Mouse (Mus musculus): ENCODE results near the gene Ell.

Ell gene

GRCm38 (mm10) chr8:70609849-70610795 lies 70.9 kb downstream of the Ell start:
- DNase-seq (ENCODE audit: extremely low spot score, low read depth, low spot score): peak; percentile 63

GRCm38 (mm10) chr8:70610796-70611771 lies 71.8 kb downstream of the Ell start:
- DNase-seq (ENCODE audit: extremely low spot score, low read depth, low spot score): peak; percentile 37

GRCm38 (mm10) chr8:70611849-70612248 lies 72.6 kb downstream of the Ell start:
- peak; percentile 80 for DNase-seq (ENCODE audit: extremely low spot score, low read depth, low spot score)

- DNase-seq (ENCODE audit: extremely low spot score, low read depth, low spot score): no peak
Measured at GRCm38 (mm10) chr8:70613763-70614162, 74.5 kb downstream of the Ell start.

GRCm38 (mm10) chr8:70614469-70614868 lies 75.2 kb downstream of the Ell start:
- no peak for DNase-seq (ENCODE audit: extremely low spot score, low read depth, low spot score)

- no peak for DNase-seq (ENCODE audit: extremely low spot score, low read depth, low spot score)
Measured at GRCm38 (mm10) chr8:70615281-70615680, 76.0 kb downstream of the Ell start.

GRCm38 (mm10) chr8:70615894-70616293 lies 76.6 kb downstream of the Ell start, which contains the start of gene Lrrc25:
TSS of gene Lrrc25 (plus strand) at chr8:70616155.
- DNase-seq (ENCODE audit: extremely low spot score, low read depth, low spot score): no peak

- DNase-seq (ENCODE audit: extremely low spot score, low read depth, low spot score): no peak
Measured at GRCm38 (mm10) chr8:70616645-70617044, 77.4 kb downstream of the Ell start.

- DNase-seq (ENCODE audit: extremely low spot score, low read depth, low spot score): no peak
Measured at GRCm38 (mm10) chr8:70617985-70618384, 78.7 kb downstream of the Ell start.

GRCm38 (mm10) chr8:70618888-70619334 lies 79.7 kb downstream of the Ell start:
- no peak for DNase-seq (ENCODE audit: extremely low spot score, low read depth, low spot score)

- DNase-seq (ENCODE audit: extremely low spot score, low read depth, low spot score): no peak
Measured at GRCm38 (mm10) chr8:70622220-70622619, 83.0 kb downstream of the Ell start.

- DNase-seq (ENCODE audit: extremely low spot score, low read depth, low spot score): no peak
Measured at GRCm38 (mm10) chr8:70625104-70625503, 85.8 kb downstream of the Ell start.

- DNase-seq (ENCODE audit: extremely low spot score, low read depth, low spot score): no peak
Measured at GRCm38 (mm10) chr8:70627041-70627440, 87.8 kb downstream of the Ell start.

- DNase-seq (ENCODE audit: extremely low spot score, low read depth, low spot score): no peak
Measured at GRCm38 (mm10) chr8:70628986-70629490, 89.8 kb downstream of the Ell start.

- DNase-seq (ENCODE audit: extremely low spot score, low read depth, low spot score): no peak
Measured at GRCm38 (mm10) chr8:70629574-70630531, 90.6 kb downstream of the Ell start.

- DNase-seq (ENCODE audit: extremely low spot score, low read depth, low spot score): no peak
Measured at GRCm38 (mm10) chr8:70630532-70631381, 91.5 kb downstream of the Ell start.

GRCm38 (mm10) chr8:70631436-70631835 lies 92.2 kb downstream of the Ell start:
- DNase-seq (ENCODE audit: extremely low spot score, low read depth, low spot score): no peak

GRCm38 (mm10) chr8:70632346-70632892 lies 93.2 kb downstream of the Ell start, which contains the start of gene Gdf15:
TSS of gene Gdf15 (minus strand) at chr8:70632456.
- no peak for DNase-seq (ENCODE audit: extremely low spot score, low read depth, low spot score)

- DNase-seq (ENCODE audit: extremely low spot score, low read depth, low spot score): no peak
Measured at GRCm38 (mm10) chr8:70634066-70634465, 94.8 kb downstream of the Ell start.

Measured in hindlimb bud, embryonic 11.5 days (tissue).